Mouse (Mus musculus) stomach, postnatal 0 days (tissue): ENCODE measurements around the gene Ddc.

Experiments used
- CTCF ChIP-seq: IDR thresholded peaks from 2 replicates; pipeline ENCODE4 v1.5.1; 2016; ENCODE audit warnings: antibody characterized with exemption, low read depth, mild to moderate bottlenecking, moderate library complexity
- EP300 ChIP-seq: optimal IDR thresholded peaks from 2 replicates; pipeline ENCODE3; 2016; ENCODE audit warnings: antibody characterized with exemption

DNA sequence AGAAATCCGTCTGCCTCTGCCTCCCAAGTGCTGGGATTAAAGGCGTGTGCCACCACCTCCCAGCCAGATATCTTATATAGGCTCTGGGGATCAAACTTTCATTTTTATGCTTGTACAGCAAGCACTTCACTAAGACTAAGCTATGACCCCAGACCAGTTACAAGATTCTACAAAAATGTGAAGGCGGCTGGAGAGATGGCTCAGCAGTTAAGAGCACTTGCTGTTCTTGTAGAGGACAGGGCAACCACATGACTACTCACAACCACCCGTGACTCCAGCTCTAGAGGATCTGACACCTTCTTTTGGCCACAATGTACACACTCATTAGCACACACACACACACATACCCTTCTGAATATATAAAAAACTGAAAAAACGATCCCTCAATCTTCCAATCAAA, 93.5 kb downstream of the Ddc start:
- TF ChIP-seq CTCF (no peak), EP300 (no peak)
